Mouse (Mus musculus): Measurements from ENCODE around the gene Grifin. TPM values are rescaled to one million over a fixed set of nuclear protein-coding genes. Genes with fewer than 3 reads are reported as not detected.

The Grifin gene
- polyA plus RNA-seq, 1 experiment: not detected

GRCm38 (mm10) chr5:140566271-140566670 is 1.4 kb upstream of the Grifin start:
- TF ChIP-seq POLR2A (IDR thresholded peaks at IDR 0.05; ENCODE audit: borderline replicate concordance, extremely low read depth, low read depth, low read length) (no peak), CTCF (IDR thresholded peaks at IDR 0.05; ENCODE audit: insufficient read depth, low read length) (no peak)

GRCm38 (mm10) chr5:140565856-140566255 is 985 bp upstream of the Grifin start:
- peaks cover 7% of the 10 kb centered on the region; the same call in 1 of the 2 replicates for H3K4me1 ChIP-seq (ENCODE audit: control insufficient read depth, insufficient read depth, low read length)
- 71% methylated on average over 6 of the region's 6 CpGs for WGBS
- TF ChIP-seq CTCF (IDR thresholded peaks at IDR 0.05; ENCODE audit: insufficient read depth, low read length) (peak; percentile 50), POLR2A (IDR thresholded peaks at IDR 0.05; ENCODE audit: borderline replicate concordance, extremely low read depth, low read depth, low read length) (no peak)
- H3K4me3 ChIP-seq (replicated peaks; ENCODE audit: extremely low read depth, low read depth, low read length): no peak overlapping the region
- DNase-seq: peak; percentile 44

More at GRCm38 (mm10) chr5:140566271-140566670, 1.4 kb upstream of the Grifin start:
- no peak overlapping the region for H3K4me3 ChIP-seq (replicated peaks; ENCODE audit: extremely low read depth, low read depth, low read length)
- H3K4me1 ChIP-seq (ENCODE audit: control insufficient read depth, insufficient read depth, low read length): peaks cover 7% of the 10 kb centered on the region; the same call in 1 of the 2 replicates
- no peak for DNase-seq
- 87% methylated on average over 4 of the region's 4 CpGs for WGBS

- WGBS: 50% methylated on average over 5 of the region's 5 CpGs
- Histone ChIP-seq H3K4me1 (ENCODE audit: control insufficient read depth, insufficient read depth, low read length) (peaks cover 7% of the 10 kb centered on the region; the same call in 1 of the 2 replicates), H3K4me3 (replicated peaks; ENCODE audit: extremely low read depth, low read depth, low read length) (no peak overlapping the region)
- TF ChIP-seq CTCF (IDR thresholded peaks at IDR 0.05; ENCODE audit: insufficient read depth, low read length) (no peak), POLR2A (IDR thresholded peaks at IDR 0.05; ENCODE audit: borderline replicate concordance, extremely low read depth, low read depth, low read length) (no peak)
- no peak for DNase-seq
Measured at GRCm38 (mm10) chr5:140565451-140565850, 580 bp upstream of the Grifin start.

GRCm38 (mm10) chr5:140562601-140563000 is 2.3 kb downstream of the Grifin start:
- H3K4me3 ChIP-seq (replicated peaks; ENCODE audit: extremely low read depth, low read depth, low read length): no peak overlapping the region
- TF ChIP-seq POLR2A (IDR thresholded peaks at IDR 0.05; ENCODE audit: borderline replicate concordance, extremely low read depth, low read depth, low read length) (no peak), CTCF (IDR thresholded peaks at IDR 0.05; ENCODE audit: insufficient read depth, low read length) (no peak)
- no peak for DNase-seq
- 59% methylated on average over 9 of the region's 9 CpGs for WGBS
- H3K4me1 ChIP-seq (ENCODE audit: control insufficient read depth, insufficient read depth, low read length): 0 out of 2 replicates have a peak, but pooled peaks cover 3% of the 10 kb centered on the region

GRCm38 (mm10) chr5:140556859-140557258 is 8.0 kb downstream of the Grifin start:
- TF ChIP-seq CTCF (IDR thresholded peaks at IDR 0.05; ENCODE audit: insufficient read depth, low read length): no peak
- TF ChIP-seq POLR2A (IDR thresholded peaks at IDR 0.05; ENCODE audit: borderline replicate concordance, extremely low read depth, low read depth, low read length): no peak

GRCm38 (mm10) chr5:140553719-140554118 is 11.2 kb downstream of the Grifin start:
- WGBS: 89% methylated on average over 7 of the region's 7 CpGs

More at GRCm38 (mm10) chr5:140556859-140557258, 8.0 kb downstream of the Grifin start:
- WGBS: 61% methylated on average over 3 of the region's 3 CpGs
- H3K4me3 ChIP-seq (replicated peaks; ENCODE audit: extremely low read depth, low read depth, low read length): no peak overlapping the region
- no peak for DNase-seq
- H3K4me1 ChIP-seq (ENCODE audit: control insufficient read depth, insufficient read depth, low read length): no peaks in the 10 kb centered on the region

GRCm38 (mm10) chr5:140549306-140550047 is 15.4 kb downstream of the Grifin start:
- WGBS: 21% methylated on average over 17 of the region's 17 CpGs
- no peak for DNase-seq
- Histone ChIP-seq H3K4me1 (ENCODE audit: control insufficient read depth, insufficient read depth, low read length) (0 out of 2 replicates have a peak, but pooled peaks cover 2% of the 10 kb centered on the region), H3K4me3 (replicated peaks; ENCODE audit: extremely low read depth, low read depth, low read length) (no peak overlapping the region)
- TF ChIP-seq POLR2A (IDR thresholded peaks at IDR 0.05; ENCODE audit: borderline replicate concordance, extremely low read depth, low read depth, low read length) (no peak), CTCF (IDR thresholded peaks at IDR 0.05; ENCODE audit: insufficient read depth, low read length) (no peak)

More at GRCm38 (mm10) chr5:140553719-140554118, 11.2 kb downstream of the Grifin start:
- Histone ChIP-seq H3K4me1 (ENCODE audit: control insufficient read depth, insufficient read depth, low read length) (0 out of 2 replicates have a peak, but pooled peaks cover 2% of the 10 kb centered on the region), H3K4me3 (replicated peaks; ENCODE audit: extremely low read depth, low read depth, low read length) (no peak overlapping the region)
- no peak for DNase-seq
- TF ChIP-seq CTCF (IDR thresholded peaks at IDR 0.05; ENCODE audit: insufficient read depth, low read length) (no peak), POLR2A (IDR thresholded peaks at IDR 0.05; ENCODE audit: borderline replicate concordance, extremely low read depth, low read depth, low read length) (no peak)

- Histone ChIP-seq H3K4me3 (replicated peaks; ENCODE audit: extremely low read depth, low read depth, low read length) (no peak overlapping the region), H3K4me1 (ENCODE audit: control insufficient read depth, insufficient read depth, low read length) (0 out of 2 replicates have a peak, but pooled peaks cover 2% of the 10 kb centered on the region)
- no peak for DNase-seq
- TF ChIP-seq CTCF (IDR thresholded peaks at IDR 0.05; ENCODE audit: insufficient read depth, low read length): peak; percentile 25; the same call in 1 of the 2 replicates
- TF ChIP-seq POLR2A (IDR thresholded peaks at IDR 0.05; ENCODE audit: borderline replicate concordance, extremely low read depth, low read depth, low read length): no peak
- 81% methylated on average over 19 of the region's 19 CpGs for WGBS
Measured at GRCm38 (mm10) chr5:140546332-140546731, 18.5 kb downstream of the Grifin start.

- DNase-seq: no peak
- Histone ChIP-seq H3K4me3 (replicated peaks; ENCODE audit: extremely low read depth, low read depth, low read length) (no peak overlapping the region), H3K4me1 (ENCODE audit: control insufficient read depth, insufficient read depth, low read length) (0 out of 2 replicates have a peak, but pooled peaks cover 2% of the 10 kb centered on the region)
- TF ChIP-seq POLR2A (IDR thresholded peaks at IDR 0.05; ENCODE audit: borderline replicate concordance, extremely low read depth, low read depth, low read length) (no peak), CTCF (IDR thresholded peaks at IDR 0.05; ENCODE audit: insufficient read depth, low read length) (no peak)
- 54% methylated on average over 6 of the region's 6 CpGs for WGBS
Measured at GRCm38 (mm10) chr5:140545651-140546050, 19.2 kb downstream of the Grifin start.
